Mouse (Mus musculus) megakaryocyte-erythroid progenitor cell, adult 5-6 weeks (primary cell): ENCODE results near the gene Hoxd12. TPM values are rescaled to one million over a fixed set of nuclear protein-coding genes. Genes with fewer than 3 reads are reported as not detected.

Experiments
- ATAC-seq: replicated peaks from 2 replicates; pipeline ENCODE4 v1.8.0; 2016; ENCODE audit warnings: mild to moderate bottlenecking, inconsistent platforms; ENCODE audit not compliant: severe bottlenecking, poor library complexity, low FRiP score, low TSS enrichment
- total RNA-seq, 2 experiments: library from RNA; stranded (forward) in 1 of 2; stranded (reverse) in 1 of 2; fragments of 200-1000, 215-1000 nt in 1 of 2; fragments of >200 nt in 1 of 2; fragmentation: Nextera tagmentation in 1 of 2; gene quantifications; 2 replicates each; pipeline ENCODE4 v1.2.3; 2014 to 2017

Hoxd12 gene
- total RNA-seq, 2 experiments from 2014 or later: not detected

DNA sequence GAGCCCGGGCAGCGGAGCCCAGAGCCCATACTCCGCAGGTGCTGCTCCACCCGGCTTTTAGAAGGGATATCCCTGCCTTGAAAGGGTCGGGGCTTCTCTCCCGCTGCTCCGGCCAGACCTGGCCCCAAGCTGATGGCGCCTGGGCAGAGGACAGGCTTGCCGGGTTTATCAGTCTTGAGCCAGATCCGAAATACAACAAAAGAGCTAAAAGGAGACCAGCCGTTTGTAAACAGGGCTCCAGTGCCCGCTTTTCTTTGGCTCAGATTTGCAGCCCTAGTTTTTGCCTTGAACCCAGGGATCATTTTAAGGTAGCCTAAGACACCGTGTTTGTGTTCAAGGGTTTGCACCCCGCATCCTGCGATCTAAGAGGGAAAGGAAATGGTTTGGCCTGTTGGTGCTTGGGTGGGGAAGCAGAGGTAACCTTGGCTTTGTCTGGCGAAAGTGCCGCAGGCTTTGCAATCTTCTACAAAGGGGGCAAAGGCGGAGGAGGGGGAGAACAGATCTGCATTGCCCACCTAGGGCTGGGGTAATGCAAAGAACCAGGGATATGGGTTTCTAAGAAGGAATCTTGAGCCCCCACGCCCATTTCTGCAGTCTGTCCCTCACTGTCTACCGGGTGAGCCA is 18.1 kb downstream of the Hoxd12 start:
- no peak for ATAC-seq

DNA sequence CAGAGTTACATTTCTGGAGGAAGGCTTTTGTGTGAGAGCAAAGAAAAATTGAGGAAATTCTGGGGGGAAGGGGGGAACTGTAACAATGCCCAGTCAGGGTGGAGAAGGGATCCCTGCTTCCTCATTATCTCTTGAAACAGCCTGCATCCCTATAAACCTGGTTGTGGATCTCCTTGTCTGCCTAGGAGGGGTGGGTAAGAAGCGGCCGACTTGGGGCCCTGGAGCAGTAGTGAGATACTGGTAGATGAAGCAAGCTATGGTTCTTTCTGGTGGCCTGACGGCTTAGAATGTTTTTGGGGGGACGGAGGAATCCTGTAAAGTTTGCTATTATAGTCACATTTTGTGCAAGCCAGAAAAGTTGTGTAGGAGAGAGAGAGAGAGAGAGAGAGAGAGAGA is 18.6 kb downstream of the Hoxd12 start:
- ATAC-seq: no peak

DNA sequence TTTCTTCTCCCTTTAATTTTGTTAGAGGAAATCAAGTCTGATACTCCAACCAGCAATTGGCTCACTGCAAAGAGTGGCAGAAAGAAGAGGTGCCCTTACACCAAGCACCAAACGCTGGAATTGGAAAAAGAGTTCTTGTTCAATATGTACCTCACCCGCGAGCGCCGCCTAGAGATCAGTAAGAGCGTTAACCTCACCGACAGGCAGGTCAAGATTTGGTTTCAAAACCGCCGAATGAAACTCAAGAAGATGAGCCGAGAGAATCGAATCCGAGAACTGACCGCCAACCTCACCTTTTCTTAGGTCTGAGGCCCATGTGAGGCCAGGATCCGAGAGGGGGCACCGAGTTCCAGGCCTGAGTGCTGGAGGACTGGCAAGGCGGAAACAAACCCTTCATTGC is 19.3 kb downstream of the Hoxd12 start:
- ATAC-seq: 0 out of 2 replicates have a peak, but pooled peaks have one; percentile 25

DNA sequence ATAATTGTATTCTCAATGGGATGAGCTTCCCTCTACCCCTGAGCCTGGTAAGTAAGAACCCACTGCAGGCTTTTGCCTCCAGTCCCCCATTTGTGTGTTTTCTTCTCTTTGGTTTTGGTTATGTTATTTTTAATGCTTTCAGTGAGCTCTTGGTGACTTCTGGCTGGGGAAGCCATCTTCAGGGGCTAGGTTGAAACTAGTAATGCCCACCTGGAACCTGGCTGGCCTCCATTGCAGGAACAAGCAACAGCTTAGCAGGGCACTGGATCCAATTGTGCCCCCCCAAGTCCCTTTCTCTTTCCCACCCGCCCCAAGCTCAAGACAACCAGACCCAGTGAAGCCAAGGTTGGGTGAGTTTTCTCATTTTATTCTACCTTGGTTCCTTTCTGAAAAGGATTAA is 20.6 kb downstream of the Hoxd12 start:
- no peak for ATAC-seq

DNA sequence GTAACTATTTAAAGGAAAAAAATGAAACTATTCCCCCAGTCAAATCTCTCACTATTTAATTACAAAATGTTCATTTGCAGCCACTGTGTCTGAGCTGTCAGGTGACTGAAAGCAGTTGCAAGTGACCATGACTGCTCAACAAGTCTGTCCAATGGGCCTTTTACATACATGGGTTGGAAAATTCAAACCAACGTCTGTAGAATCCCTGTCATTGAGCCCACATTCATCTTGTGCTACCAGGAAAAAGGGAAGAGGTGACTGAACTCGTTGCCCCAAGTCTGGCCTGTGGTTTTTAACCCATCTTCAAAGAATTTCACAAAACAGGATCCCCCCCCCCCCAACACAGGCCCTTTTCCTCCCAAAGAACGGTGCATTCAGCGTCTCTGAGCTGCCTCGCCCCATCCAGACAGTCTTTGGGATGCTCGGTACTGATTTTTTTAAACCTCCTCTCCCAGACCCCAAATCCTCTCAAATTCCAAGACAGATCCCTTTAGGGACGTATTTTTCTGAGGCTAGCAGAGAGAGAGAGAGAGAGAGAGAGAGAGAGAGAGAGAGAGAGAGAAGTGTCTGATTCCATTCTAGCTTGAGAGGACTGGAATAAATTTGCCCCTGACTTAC is 21.1 kb downstream of the Hoxd12 start:
- ATAC-seq: no peak

DNA sequence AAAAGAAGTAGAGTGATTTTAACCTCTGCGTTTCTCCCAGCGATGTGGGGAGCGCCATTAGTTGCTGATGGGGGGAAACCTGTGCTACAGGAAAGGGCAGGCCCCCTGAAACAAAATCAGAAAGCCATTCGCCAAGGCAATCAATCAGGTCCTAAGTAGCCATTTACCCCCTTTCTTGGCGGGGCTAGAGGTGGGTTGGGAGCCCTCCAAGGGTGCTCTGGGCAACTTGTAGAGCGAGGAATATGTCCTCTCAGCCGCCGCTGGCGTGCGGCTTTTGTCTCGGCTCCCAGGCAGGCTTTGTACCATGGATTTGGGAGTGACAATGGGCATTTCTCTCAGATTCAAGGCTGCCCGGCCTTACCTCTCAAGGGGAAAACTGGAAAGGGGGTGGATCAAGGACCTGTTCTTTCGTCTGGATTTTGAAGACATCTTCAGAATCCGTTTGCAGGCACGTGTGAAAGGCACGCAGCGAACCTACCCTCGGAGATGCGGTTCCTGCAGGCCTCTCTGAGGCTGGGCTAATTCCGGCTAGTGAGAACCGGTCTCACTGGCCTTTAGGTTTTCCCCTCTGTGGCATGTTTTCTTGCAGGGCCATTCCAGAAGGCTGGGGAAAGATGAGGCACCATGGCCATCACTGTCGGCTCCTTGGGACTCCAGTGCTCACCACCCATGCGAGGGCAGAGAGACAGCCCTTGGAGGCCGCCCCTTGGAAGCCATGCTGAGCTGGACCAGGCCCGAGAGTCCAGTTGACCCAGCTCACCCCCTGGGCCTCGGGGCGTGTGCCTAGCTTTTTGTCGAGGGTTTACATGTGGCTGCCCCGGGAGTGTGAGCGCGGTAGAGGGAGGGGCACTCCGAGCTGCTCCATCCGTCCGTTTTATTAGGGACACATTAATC is 21.9 kb downstream of the Hoxd12 start:
- no peak for ATAC-seq

DNA sequence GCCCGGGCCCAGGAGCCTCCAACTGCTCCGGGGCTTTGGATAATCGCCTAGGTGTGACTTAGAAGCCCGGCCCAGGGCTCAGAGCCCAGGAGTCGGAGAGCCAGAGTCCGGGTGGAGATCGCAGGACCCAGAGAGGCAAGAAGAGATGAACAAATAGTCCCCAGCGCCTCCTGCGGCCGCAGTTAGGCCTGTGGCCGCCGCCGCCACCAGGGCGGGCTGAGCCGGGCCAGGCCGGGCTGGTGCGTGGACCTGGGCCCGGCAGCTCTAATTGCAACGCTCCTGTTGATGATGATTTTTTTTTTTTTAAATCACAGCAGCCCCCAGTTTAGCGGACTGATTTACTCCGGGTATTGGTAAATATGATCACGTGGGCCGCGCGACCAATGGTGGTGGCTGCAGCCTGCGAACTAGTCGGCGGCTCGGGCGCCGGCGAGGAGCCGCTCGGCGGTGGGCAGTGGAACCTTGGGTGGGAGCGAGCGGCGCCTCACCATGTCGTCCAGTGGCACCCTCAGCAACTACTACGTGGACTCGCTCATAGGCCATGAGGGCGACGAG is 22.8 kb downstream of the Hoxd12 start, which contains the start of gene Hoxd9:
Gene Hoxd9, plus strand, starts transcription at position 161 of the 555 bp plus-strand sequence.
- no peak for ATAC-seq

DNA sequence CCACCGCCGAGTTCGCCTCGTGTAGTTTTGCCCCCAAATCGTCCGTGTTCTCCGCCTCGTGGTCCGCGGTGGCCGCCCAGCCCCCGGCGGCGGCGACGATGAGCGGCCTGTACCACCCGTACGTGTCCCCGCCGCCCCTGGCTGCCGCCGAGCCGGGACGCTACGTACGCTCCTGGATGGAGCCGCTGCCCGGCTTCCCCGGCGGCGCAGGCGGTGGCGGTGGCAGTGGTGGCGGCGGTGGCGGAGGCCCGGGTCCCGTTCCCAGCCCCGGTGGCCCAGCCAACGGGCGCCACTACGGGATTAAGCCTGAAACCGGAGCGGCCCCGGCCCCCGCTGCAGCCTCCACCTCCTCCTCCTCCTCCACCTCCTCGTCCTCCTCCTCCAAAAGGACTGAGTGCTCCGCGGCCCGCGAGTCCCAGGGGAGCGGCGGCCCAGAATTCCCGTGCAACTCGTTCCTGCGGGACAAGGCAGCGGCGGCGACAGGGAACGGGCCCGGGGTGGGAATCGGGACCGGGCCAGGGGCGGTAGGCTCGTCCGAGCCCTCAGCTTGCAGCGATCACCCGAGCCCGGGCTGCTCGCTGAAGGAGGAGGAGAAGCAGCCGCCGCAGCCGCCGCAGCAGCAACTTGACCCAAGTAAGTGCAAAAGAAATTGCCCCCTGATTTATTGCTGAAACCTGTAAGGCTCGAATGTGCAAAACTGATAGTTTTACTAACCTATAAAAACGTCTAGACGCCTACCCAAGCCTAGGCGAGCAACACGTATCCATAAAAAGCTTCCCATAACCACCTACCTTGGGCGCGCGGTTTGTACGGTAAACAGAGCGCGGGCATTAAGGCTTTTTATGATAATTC is 23.6 kb downstream of the Hoxd12 start:
- no peak for ATAC-seq

DNA sequence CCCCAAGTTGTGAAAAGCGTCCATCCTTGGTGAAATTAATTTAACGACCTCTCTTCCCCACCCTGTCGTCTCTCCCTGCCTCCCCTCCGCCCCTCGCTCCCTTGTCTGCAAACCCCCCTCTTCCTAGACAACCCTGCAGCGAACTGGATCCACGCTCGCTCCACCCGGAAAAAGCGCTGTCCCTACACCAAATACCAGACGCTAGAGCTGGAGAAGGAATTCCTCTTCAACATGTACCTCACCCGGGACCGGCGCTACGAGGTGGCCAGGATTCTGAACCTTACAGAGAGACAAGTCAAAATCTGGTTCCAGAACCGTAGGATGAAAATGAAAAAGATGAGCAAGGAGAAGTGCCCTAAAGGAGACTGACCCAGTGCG is 24.2 kb downstream of the Hoxd12 start:
- no peak for ATAC-seq

DNA sequence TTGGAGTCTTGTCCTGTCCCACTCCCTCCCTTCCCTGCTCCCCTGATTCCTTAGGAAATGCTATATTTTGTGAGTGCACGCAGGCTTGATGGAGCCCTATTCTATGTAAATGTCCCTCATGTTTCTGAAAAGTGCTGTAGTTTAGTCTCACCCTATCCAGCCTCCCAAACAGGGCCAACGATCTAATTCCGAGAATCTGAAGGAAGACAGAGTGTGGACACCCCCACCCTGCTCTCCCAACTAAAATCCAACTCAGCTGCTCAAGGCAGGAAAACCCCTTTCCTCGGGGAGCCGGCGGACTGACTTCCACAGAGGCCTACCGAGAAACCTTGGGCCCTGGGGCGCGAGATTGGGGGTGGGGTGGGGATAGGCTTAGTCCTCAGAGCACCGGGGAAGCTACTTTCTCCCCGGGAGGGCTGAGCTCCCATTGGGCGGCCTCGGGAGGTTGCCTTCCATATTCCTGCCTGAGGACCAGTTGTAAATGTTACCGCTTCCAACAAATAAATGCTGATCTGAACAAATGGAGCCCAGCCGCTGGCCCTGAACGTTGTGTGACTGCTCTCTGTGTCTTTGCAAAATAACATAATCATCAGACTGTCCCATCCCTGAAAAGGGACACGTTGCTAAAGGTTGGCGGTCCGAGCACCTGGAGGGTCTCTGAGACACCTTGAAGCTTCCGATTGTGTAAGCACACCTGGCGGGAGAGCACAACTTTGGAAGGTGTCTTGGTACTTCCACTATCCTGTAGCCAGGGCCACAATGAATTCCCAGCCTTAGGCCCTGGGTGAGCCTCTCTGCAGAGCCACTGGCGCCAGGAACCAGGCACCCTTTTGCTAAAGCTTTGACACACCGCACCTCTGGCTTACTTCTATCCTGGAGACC is 25.1 kb downstream of the Hoxd12 start:
- no peak for ATAC-seq

DNA sequence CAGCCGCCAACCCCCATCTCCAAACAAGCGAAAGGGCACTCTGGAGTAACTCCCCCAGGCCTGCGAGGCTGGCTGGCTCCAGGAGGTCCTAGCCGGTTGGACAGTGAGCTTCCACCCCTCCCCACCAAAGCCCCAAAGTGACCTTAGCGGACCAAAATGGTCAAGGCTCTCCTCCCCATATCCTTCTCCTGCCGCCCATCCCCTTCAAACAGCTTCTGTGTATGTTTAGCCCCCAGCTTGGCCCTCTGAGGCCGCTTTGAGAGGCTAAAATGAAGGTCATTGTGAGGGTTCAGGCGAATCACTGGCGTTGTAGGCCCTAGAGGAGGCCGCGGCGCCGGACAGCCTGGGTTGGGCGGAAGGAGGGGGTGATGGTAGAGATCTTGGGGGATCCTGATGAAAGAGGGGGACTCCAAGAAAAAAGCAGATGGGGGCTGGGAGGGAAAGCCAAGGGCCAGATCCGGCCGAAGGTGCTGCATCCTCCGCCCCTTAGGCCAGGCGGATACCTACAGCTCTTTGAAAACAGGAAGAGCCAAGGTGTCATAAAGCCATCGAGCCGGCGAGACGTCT is 25.8 kb downstream of the Hoxd12 start:
- ATAC-seq: no peak

DNA sequence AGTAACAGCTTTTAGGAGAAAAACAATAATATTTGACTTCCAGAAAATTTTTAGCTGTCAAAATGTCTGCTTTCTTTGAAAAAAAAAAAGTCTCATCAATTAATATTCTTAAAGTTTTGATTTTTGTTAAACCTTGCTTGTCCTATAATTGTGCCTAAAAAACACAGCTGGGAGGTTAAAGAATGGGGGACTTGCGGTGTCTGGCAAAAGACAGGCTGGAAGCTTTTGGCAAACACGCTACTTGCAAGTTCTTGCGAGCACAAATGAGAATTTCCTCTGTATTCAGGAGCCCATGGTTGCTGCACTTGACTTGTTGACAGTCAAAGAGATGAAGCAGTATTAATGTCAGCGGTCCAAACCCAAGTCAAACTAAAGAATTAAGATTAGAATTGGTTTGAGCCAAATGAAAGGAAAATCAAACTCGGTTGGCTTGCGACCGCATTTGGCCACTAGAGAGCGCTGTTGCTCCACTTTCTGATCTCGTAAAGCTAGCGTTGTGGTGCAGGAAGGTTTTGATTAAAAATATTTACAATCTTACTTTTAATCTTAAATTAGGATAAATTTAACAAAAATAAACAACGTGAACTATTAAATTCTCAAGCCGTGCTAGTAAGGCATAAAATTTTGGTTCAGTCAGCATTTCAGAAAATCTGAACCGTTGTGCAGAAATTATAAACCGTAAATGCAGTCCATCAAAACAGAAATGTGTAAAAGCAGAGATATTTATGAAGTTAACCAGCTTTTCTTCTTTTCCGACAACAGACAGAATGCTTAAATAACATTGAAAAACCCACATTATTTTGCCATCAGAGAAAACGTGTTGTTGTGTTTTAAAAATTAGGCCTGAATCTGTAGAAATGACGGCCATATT is 27.4 kb downstream of the Hoxd12 start:
- ATAC-seq: no peak

DNA sequence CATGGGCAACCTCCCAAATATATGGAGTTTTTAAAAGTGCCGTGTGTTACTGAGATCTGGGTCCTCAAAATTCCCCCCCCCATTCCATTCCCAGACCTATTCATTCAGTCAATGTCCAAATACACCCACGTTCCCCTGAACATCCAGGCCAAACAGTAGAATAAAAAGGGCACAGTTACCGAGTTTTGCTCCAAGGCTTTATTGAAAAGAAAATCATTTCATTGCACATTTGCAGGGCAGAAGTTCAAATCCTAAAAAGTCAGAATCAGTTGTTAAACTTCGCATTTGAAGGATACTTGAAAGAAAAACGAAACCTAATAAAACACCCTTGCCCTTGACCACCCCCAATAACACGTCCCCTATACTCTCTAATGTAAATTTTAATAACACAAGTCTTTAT is 28.0 kb downstream of the Hoxd12 start:
- no peak for ATAC-seq

DNA sequence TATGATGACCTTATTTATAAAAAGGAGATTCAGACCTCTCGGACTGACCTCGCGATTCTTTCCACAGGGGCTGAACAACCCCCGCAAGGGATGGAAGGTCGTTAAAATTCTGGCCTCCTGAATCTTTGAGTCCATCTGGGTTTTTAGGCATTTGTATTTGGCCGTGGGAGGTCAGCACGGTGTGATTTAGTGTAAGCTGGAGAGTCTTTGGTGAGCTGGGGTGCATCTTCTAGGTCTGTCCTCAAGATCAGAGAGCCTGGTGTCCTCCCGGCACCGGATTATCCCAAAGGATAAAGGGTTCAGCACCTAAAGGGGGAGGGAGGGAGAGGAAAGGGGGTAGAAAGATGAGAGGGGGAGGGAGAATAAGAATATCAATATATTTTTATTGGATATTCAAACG is 28.5 kb downstream of the Hoxd12 start:
- ATAC-seq: no peak

DNA sequence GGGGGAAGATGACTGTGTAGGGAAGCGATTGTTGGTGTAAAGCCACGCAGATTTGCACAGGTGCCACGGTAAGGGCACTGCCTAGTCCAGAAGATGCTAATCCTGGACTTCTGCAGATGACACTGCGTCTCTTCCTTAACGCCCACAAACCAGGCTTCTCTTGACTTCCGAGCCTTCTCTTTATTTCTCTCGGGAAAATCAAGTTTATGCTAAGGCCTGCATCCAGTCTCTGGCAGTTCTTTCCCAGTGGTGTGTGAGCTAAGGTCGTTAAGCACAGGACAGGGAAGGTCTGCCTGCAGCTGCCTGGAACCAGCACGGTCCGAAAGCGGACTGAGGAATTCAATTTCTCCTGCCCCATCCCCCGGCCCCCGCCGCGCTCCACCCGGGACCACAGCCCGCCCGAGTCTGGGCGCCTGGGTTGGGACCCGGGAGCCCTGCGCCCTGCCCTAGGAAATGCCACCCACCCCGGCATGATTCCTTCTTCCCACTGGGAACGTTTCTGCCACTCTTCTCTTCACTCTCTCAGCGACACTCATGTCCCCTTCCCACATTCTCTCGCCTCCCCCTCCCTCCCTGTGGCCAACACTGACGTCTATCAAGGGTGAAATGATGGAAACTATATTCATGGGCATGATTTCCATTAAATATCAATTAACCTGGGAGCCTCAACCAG is 29.0 kb downstream of the Hoxd12 start:
- ATAC-seq: no peak

DNA sequence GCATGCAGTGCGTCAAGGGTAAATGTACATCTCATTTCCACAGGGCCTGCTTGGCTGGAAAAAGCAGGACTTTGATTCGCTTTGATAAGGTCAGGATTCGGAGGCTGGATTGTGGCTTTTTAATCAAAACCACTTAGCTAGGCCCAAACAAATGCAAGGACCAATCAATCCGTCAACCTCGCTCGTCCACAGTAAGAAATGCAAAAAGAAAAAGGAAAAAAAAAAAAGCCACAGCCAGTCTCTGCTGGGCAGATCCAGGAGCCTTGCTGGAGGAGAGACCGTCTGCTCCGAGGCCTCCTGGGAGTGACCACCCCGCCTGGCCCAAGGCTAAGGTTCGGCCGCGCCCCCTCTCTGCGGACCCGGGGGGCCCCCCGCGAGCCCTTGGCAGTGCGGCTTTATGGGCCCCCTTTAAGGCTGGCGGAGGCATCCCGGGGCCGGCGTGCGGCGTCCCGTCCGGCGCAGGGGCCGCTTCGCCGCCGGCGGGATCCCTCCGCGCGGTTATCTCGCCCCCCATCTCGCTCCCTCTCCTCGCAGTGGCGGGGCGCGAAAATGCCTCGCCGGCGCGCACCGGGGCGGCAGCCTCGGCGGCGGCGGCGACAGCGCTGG is 29.7 kb downstream of the Hoxd12 start, which contains the start of gene Hoxd8:
Gene Hoxd8, plus strand, starts transcription at position 223 of the 606 bp plus-strand sequence.
- ATAC-seq: no peak
